Mouse (Mus musculus) layer of hippocampus, adult 2 months (tissue): ENCODE measurements at regions not wholly inside any gene's neighbourhood (a gene's known extent, or its start where the extent isn't known, plus 50 kb on each side); places are given as distances from the start of the nearest gene placed in this dataset.

Experiments used
- DNase-seq, 2 experiments: peaks; one replicate each; pipeline ENCODE4 v3.0.0; 2022; ENCODE audit warnings: low spot score in 2 of 2
- H3K27ac ChIP-seq: fragments of 200-600 bp; 2 replicates; pipeline ENCODE4 v1.8.1; 2022
- H3K4me3 ChIP-seq: fragments of 200-600 bp; 2 replicates; pipeline ENCODE4 v1.8.1; 2022; ENCODE audit warnings: mild to moderate bottlenecking
- CTCF ChIP-seq: fragments of 200-600 bp; conservative IDR thresholded peaks from 2 replicates; pipeline ENCODE4 v1.8.1; 2022; ENCODE audit warnings: antibody characterized with exemption, mild to moderate bottlenecking, moderate library complexity

GRCm38 (mm10) chr7:76001012-76001411 is 152.9 kb downstream of the Klhl25 start:
- H3K27ac ChIP-seq: peak overlapping the region; percentile 65
- H3K4me3 ChIP-seq: no peak overlapping the region
- DNase-seq: peak; percentile 18 to 29
- no peak for TF ChIP-seq CTCF

GRCm38 (mm10) chr7:76008226-76008625 is 160.1 kb downstream of the Klhl25 start:
- no peak overlapping the region for H3K4me3 ChIP-seq
- H3K27ac ChIP-seq: no peak overlapping the region
- DNase-seq: no peak
- TF ChIP-seq CTCF: no peak

DNA sequence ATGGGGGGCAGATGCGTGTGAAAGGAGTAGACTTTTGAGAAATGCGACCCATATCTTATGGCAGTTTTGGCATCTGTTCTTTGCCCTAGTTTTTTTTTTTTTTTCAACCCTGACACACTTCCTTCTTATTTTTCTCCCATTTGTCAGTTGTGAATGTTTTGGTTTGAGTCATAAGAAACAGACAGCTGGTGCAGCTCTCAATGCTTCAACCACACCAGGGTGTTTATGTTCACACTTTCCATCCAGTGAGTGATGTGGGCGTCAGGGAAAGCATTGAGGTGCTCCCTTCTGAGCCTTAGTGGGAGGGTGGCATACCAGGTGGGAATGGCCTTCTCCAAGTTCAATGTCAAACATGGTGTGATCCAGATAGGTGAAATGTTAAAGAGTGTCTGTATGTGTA is 181.9 kb upstream of the Agbl1 start:
- Histone ChIP-seq H3K4me3 (no peak overlapping the region), H3K27ac (no peak overlapping the region)
- TF ChIP-seq CTCF: no peak
- DNase-seq: peak; percentile 16 to 44

- H3K4me3 ChIP-seq: no peak overlapping the region
- no peak overlapping the region for H3K27ac ChIP-seq
- no peak for DNase-seq
- no peak for TF ChIP-seq CTCF
Observed at GRCm38 (mm10) chr7:76049342-76049741, 180.3 kb upstream of the Agbl1 start.

GRCm38 (mm10) chr7:76053843-76054242 is 175.8 kb upstream of the Agbl1 start:
- peak; percentile 57 for DNase-seq
- no peak for TF ChIP-seq CTCF

DNA sequence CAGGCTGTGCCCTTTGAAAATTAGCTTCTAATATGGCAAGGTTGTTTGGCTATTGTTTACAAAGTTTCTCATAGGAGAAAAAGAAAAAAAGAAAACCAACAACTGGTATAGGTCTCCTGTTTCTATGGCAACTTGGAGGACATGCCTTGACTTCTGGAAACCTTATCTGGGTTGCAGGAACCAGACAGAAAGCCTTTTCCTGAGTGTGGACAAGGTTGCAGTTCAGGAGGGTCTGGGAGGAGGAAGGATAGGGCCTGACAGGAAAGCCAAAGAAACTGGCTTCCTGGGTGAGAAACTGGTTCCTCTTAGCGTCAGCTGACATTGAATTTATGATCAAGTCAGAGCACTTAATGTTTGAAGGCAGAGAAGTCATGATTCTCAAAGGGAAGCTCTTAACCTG is 130.5 kb upstream of the Agbl1 start:
- DNase-seq: no peak
- Histone ChIP-seq H3K4me3 (no peak overlapping the region), H3K27ac (no peak overlapping the region)
- TF ChIP-seq CTCF: no peak

More at GRCm38 (mm10) chr7:76053843-76054242, 175.8 kb upstream of the Agbl1 start:
- no peak overlapping the region for H3K4me3 ChIP-seq
- peak overlapping the region; percentile 84 for H3K27ac ChIP-seq

DNA sequence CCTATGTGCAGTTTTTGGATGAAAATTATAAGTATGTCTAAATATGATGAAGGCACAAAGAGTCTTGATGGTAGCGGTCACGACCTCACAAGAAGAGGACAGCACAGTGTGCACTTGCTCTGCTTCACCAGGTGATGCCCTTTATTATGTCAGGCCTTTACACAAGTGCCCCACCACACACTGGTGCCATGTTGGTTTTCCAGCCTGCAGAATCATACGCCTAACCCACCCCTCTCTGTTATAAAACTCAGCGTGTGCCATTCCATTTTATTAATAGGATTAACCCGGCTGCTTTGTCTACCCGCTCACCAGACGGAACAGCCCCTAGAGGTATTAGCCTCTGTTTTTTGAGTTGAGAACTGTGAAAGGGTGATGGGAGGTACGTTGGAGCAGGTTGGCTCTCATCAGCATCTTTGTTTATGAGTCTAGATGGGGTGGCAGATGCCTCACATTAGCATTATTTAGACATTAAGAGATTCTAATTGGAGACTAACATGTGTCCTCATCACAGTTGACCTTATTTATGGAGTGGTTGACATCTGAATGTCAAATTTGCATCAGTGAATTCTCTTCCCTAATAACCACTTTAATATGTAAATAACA is 108.3 kb upstream of the Agbl1 start:
- peak overlapping the region; percentile 51; the same call in 1 of the 2 replicates for H3K27ac ChIP-seq
- no peak for DNase-seq
- TF ChIP-seq CTCF: no peak
- H3K4me3 ChIP-seq: no peak overlapping the region

GRCm38 (mm10) chr7:76127641-76128111 is 102.0 kb upstream of the Agbl1 start:
- no peak for TF ChIP-seq CTCF
- DNase-seq: peak; percentile 62 to 89
- Histone ChIP-seq H3K4me3 (no peak overlapping the region), H3K27ac (peak overlapping the region; percentile 85)

DNA sequence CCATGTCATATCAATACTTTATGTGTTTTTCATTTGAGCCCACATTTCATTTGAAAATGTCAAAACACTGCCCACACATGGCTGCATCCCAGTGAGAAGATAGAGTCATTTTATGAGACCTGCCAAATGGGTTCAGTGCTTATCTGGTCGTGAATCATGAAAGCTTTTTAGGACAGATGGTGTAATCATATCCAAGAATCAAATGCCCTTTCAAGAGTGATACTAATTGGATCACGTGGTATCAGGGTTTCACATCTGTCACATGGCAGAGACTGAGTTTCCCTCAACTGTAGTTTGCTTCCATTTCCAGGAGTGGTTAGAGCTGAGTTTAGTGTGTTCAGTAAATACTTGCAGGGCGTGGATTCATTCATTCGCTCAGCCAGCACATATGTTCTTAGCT is 87.2 kb upstream of the Agbl1 start:
- DNase-seq: peak; percentile 33 to 77
- Histone ChIP-seq H3K4me3 (no peak overlapping the region), H3K27ac (peak overlapping the region; percentile 18; the same call in 1 of the 2 replicates)
- no peak for TF ChIP-seq CTCF

- DNase-seq: no peak
- Histone ChIP-seq H3K27ac (no peak overlapping the region), H3K4me3 (no peak overlapping the region)
- no peak for TF ChIP-seq CTCF
Observed at GRCm38 (mm10) chr7:76146385-76146784, 83.3 kb upstream of the Agbl1 start.

DNA sequence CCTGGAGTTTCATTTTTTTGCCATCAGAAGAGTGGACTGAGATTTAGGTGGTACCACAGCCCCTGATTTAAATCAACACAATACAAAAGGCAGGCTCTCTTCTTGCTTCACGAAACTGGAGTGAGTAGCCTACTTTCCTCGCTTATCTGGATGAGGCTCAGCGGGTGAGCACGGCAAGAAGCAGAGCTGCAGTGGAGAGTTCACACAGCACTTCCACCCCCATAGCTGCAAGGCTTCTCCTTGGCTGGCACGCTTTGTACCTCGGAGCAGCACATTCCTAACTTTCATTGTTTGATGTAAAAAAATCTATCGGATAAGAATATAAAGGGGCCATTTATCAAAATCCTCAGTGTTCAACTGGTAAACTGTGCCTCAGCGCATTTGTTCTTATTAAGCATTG is 72.8 kb upstream of the Agbl1 start:
- no peak overlapping the region for H3K27ac ChIP-seq
- no peak for DNase-seq
- no peak overlapping the region for H3K4me3 ChIP-seq
- TF ChIP-seq CTCF: no peak

GRCm38 (mm10) chr7:76164191-76164590 is 65.5 kb upstream of the Agbl1 start:
- Histone ChIP-seq H3K27ac (no peak overlapping the region), H3K4me3 (no peak overlapping the region)
- TF ChIP-seq CTCF: no peak
- no peak for DNase-seq

DNA sequence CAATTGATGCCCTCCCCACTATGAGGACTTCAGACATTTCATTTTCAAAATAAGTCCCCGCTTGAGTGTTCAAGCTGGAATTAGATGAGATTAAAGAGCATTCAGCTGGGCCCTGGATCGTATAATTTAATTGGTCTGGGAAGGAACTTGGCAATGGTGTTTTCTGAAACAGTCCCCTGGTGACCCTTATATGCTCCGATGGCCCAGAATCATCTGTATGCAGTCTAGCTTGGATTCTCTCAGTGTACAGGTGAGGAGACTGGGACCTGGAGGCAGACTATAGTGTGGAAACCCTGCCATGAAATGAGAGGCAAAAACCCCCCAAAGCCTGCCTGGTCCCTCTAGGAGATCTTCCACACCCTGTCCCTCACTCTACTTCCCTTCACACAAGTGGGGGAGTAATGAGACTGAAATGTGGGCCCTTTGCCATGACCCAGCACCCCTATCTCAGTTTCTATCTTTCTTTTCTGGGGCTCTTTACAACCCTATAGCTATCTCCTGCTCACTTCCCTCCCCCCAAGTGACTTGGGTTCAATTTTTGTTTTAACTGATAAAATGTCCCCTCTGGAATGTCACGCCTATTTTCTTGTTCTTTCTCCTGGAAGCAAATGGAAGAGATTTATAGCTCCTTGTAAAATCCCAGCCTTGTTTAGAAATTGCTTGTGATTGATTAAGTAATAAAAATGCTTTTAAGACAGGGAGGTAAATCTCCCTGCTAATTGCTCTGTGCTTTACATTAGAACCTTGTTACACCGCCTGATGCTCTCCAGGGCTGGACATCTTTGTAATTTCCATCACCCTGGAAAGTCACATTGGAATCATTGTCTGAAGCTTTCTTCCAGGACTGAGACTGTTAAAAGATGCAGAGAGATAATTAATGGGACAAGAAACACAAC is 64.7 kb upstream of the Agbl1 start:
- H3K27ac ChIP-seq: no peak overlapping the region
- no peak for TF ChIP-seq CTCF
- H3K4me3 ChIP-seq: no peak overlapping the region
- no peak for DNase-seq
